Mouse (Mus musculus): ENCODE measurements around the gene Fgfr2. TPM values are rescaled to one million over a fixed set of nuclear protein-coding genes. Genes with fewer than 3 reads are reported as not detected.

Gene Fgfr2
- polyA plus RNA-seq, 1 experiment, result 0.17 TPM

DNA sequence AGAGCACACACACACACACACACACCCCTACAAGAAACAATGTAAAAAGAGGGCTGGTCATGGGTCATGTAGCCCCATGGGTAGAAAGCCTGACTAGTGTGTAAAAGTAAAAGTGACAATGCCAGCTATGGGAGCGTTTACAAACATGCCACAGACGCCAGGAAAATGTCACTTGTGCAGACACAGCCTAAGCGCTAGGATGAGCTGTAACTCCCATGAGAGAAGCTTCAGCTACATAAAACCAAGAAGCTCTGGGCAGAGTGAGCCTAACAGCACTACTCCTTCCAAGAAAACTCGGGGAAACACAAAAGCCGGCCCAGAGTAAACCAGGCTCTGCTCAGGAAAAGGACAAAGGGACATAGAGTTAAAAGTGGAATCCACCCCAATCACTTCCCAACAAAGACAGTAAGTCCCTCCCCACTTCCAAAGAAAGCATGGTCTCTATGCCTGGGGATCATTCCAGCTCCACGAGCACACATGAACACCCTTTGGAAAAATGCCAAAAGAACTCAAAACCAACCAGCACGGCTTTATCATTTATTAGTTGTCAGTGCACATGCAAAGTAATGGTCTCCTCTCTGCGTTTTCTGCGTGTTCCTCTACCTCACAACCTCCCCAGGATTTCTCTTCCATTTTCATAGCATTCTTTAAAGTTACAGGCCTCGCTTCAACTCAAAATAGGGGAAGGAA, 899.6 kb downstream of the Fgfr2 start:
- H3K79me2 ChIP-seq (ENCODE audit: control insufficient read depth, insufficient read depth), result no peaks in the 10 kb centered on the region
- no peaks in the 10 kb centered on the region for H3K36me3 ChIP-seq (ENCODE audit: control insufficient read depth, insufficient read depth)
- no peak overlapping the region for H3ac ChIP-seq (ENCODE audit: control insufficient read depth, insufficient read length)
- no peak overlapping the region for H3K4me2 ChIP-seq (ENCODE audit: low read depth)
- no peak overlapping the region for H3K4me3 ChIP-seq
- peaks cover 13% of the 10 kb centered on the region for H3K27me3 ChIP-seq (ENCODE audit: control insufficient read depth, insufficient read depth, insufficient read length)
- TF ChIP-seq TCF12 (IDR thresholded peaks at IDR 0.05; ENCODE audit: insufficient read depth, poor library complexity, severe bottlenecking) (no peak), E2F4 (IDR thresholded peaks at IDR 0.05; ENCODE audit: insufficient read depth) (no peak), CEBPB (IDR thresholded peaks at IDR 0.05; ENCODE audit: insufficient read depth, poor library complexity, severe bottlenecking) (no peak), POLR2AphosphoS2 (IDR thresholded peaks at IDR 0.05; ENCODE audit: insufficient read length, low read depth) (no peak), TCF3 (IDR thresholded peaks at IDR 0.05; ENCODE audit: insufficient read length, low read depth) (no peak), USF1 (IDR thresholded peaks at IDR 0.05; ENCODE audit: low read depth) (no peak), MYOG (IDR thresholded peaks at IDR 0.05; ENCODE audit: control insufficient read depth in 1 of 3, insufficient read depth in 1 of 3, insufficient read length in 2 of 3, low read depth in 2 of 3) (no peak), POLR2A (IDR thresholded peaks at IDR 0.05; ENCODE audit: insufficient read length, low read depth) (no peak), REST (IDR thresholded peaks at IDR 0.05; ENCODE audit: insufficient read depth, insufficient read length) (no peak), MYOD1 (IDR thresholded peaks at IDR 0.05; ENCODE audit: control insufficient read depth in 1 of 3, insufficient read length in 2 of 3, low read depth in 2 of 3) (no peak), MAX (IDR thresholded peaks at IDR 0.05; ENCODE audit: low read depth) (no peak)

DNA sequence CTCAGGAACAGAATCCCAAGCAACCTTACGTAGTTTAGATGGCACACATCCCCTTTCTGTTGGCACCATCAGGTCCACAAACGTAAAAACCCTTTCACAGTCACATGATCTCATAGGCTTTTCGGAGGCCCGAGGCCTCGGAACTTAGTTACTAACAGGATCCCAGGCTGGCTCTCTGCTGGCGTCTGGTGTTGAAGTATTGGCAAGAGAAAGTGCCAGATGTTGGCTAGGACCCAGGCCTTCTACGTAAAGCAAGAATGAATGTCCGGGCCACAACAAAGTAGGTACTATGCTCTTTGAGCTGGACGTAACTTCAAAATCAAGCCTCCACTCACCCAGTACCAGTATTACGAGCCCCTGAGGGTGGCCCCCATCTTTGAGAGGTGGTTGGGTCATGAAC, 909.1 kb downstream of the Fgfr2 start:
- Histone ChIP-seq H3K79me2 (ENCODE audit: control insufficient read depth, insufficient read depth) (no peaks in the 10 kb centered on the region), H3K36me3 (ENCODE audit: control insufficient read depth, insufficient read depth) (no peaks in the 10 kb centered on the region), H3K4me3 (no peak overlapping the region), H3K27me3 (ENCODE audit: control insufficient read depth, insufficient read depth, insufficient read length) (peaks cover 53% of the 10 kb centered on the region), H3K4me2 (ENCODE audit: low read depth) (no peak overlapping the region), H3ac (ENCODE audit: control insufficient read depth, insufficient read length) (no peak overlapping the region)
- TF ChIP-seq USF1 (IDR thresholded peaks at IDR 0.05; ENCODE audit: low read depth) (no peak), E2F4 (IDR thresholded peaks at IDR 0.05; ENCODE audit: insufficient read depth) (no peak), CEBPB (IDR thresholded peaks at IDR 0.05; ENCODE audit: insufficient read depth, poor library complexity, severe bottlenecking) (no peak), REST (IDR thresholded peaks at IDR 0.05; ENCODE audit: insufficient read depth, insufficient read length) (no peak)

DNA sequence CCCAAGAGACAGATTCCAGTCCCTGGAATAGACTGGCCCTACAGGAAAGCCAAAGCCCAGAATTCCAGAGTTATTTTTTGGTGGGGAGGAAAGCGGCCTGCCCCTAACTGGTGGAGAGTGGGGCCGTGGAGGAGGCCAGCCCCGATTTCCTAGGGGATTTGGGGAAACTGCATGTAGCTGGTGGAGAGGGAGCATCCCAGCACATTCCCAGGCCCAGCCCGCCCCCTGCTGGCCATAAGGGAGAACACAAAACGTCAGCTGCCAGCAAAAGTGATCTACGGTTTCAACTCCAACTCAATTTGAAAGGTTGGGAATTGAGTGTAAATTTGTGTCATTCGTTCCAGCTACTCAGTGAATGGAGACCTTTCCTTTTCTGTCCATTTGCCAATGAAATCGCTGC, 909.7 kb downstream of the Fgfr2 start:
- Histone ChIP-seq H3K4me2 (ENCODE audit: low read depth) (no peak overlapping the region), H3K27me3 (ENCODE audit: control insufficient read depth, insufficient read depth, insufficient read length) (peaks cover 58% of the 10 kb centered on the region), H3K4me3 (no peak overlapping the region), H3K36me3 (ENCODE audit: control insufficient read depth, insufficient read depth) (no peaks in the 10 kb centered on the region), H3K79me2 (ENCODE audit: control insufficient read depth, insufficient read depth) (no peaks in the 10 kb centered on the region), H3ac (ENCODE audit: control insufficient read depth, insufficient read length) (no peak overlapping the region)
- TF ChIP-seq MAX (IDR thresholded peaks at IDR 0.05; ENCODE audit: low read depth) (no peak), REST (IDR thresholded peaks at IDR 0.05; ENCODE audit: insufficient read depth, insufficient read length) (no peak), E2F4 (IDR thresholded peaks at IDR 0.05; ENCODE audit: insufficient read depth) (no peak), MYOD1 (IDR thresholded peaks at IDR 0.05; ENCODE audit: control insufficient read depth in 1 of 3, insufficient read length in 2 of 3, low read depth in 2 of 3) (no peak), USF1 (IDR thresholded peaks at IDR 0.05; ENCODE audit: low read depth) (no peak), POLR2A (IDR thresholded peaks at IDR 0.05; ENCODE audit: insufficient read length, low read depth) (no peak), TCF12 (IDR thresholded peaks at IDR 0.05; ENCODE audit: insufficient read depth, poor library complexity, severe bottlenecking) (no peak), CEBPB (IDR thresholded peaks at IDR 0.05; ENCODE audit: insufficient read depth, poor library complexity, severe bottlenecking) (no peak), MYOG (IDR thresholded peaks at IDR 0.05; ENCODE audit: control insufficient read depth in 1 of 3, insufficient read depth in 1 of 3, insufficient read length in 2 of 3, low read depth in 2 of 3) (no peak), TCF3 (IDR thresholded peaks at IDR 0.05; ENCODE audit: insufficient read length, low read depth) (no peak), SRF (IDR thresholded peaks at IDR 0.05; ENCODE audit: control insufficient read depth, insufficient read length, low read depth) (no peak), POLR2AphosphoS2 (IDR thresholded peaks at IDR 0.05; ENCODE audit: insufficient read length, low read depth) (no peak)

DNA sequence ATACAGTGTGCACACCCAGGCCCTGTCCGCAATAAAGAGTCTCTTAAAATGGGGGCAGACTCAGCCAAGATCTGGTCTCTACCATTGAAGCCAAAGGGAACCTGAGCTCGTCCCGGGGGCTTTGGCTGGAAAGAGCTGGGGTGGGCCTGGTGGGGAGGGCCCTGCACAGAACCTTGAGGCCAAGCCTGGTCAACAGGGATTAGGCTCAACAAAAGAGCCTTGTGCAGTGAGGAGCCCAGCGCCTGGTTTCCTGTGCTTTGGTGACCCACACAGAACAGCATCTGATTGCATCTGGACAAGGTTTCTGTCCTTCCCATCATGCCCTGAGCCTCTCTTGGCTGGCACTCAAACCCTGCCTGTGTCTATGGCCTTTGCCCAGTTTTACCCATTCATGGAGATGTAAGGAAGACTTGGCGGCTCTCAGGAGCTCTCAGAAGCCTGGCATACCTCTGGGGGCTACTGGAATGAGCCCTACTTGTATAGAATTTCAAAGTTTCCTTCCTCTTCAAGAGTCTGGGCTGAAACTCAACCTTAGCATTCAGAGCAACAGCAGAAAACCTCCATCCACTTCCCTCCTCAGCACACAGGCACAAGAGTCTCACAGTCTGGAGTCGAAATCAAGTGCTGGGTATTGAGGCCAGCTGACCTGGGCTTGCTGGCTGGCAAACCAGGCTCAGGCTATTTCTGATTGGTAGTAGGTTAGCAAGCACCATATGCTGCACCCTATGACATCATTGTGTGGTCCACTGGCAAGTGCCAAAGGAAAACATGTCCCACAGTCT, 911.0 kb downstream of the Fgfr2 start:
- TF ChIP-seq TCF3 (IDR thresholded peaks at IDR 0.05; ENCODE audit: insufficient read length, low read depth), result no peak
- no peak for TF ChIP-seq POLR2AphosphoS2 (IDR thresholded peaks at IDR 0.05; ENCODE audit: insufficient read length, low read depth)
- no peak for TF ChIP-seq POLR2A (IDR thresholded peaks at IDR 0.05; ENCODE audit: insufficient read length, low read depth)
- TF ChIP-seq MYOD1 (IDR thresholded peaks at IDR 0.05; ENCODE audit: control insufficient read depth in 1 of 3, insufficient read length in 2 of 3, low read depth in 2 of 3), result no peak
- TF ChIP-seq E2F4 (IDR thresholded peaks at IDR 0.05; ENCODE audit: insufficient read depth), result no peak
- TF ChIP-seq MYOG (IDR thresholded peaks at IDR 0.05; ENCODE audit: control insufficient read depth in 1 of 3, insufficient read depth in 1 of 3, insufficient read length in 2 of 3, low read depth in 2 of 3), result no peak
- TF ChIP-seq CEBPB (IDR thresholded peaks at IDR 0.05; ENCODE audit: insufficient read depth, poor library complexity, severe bottlenecking), result no peak
- no peak for TF ChIP-seq REST (IDR thresholded peaks at IDR 0.05; ENCODE audit: insufficient read depth, insufficient read length)
- no peak for TF ChIP-seq USF1 (IDR thresholded peaks at IDR 0.05; ENCODE audit: low read depth)
- TF ChIP-seq TCF12 (IDR thresholded peaks at IDR 0.05; ENCODE audit: insufficient read depth, poor library complexity, severe bottlenecking), result no peak
- TF ChIP-seq SRF (IDR thresholded peaks at IDR 0.05; ENCODE audit: control insufficient read depth, insufficient read length, low read depth), result no peak
- no peak for TF ChIP-seq MAX (IDR thresholded peaks at IDR 0.05; ENCODE audit: low read depth)
- Histone ChIP-seq H3K36me3 (ENCODE audit: control insufficient read depth, insufficient read depth) (no peaks in the 10 kb centered on the region), H3K4me3 (no peak overlapping the region), H3K27me3 (ENCODE audit: control insufficient read depth, insufficient read depth, insufficient read length) (peaks cover 66% of the 10 kb centered on the region), H3ac (ENCODE audit: control insufficient read depth, insufficient read length) (no peak overlapping the region), H3K79me2 (ENCODE audit: control insufficient read depth, insufficient read depth) (no peaks in the 10 kb centered on the region), H3K4me2 (ENCODE audit: low read depth) (no peak overlapping the region)
